Mouse (Mus musculus) hindbrain, embryonic 13.5 days (tissue): ENCODE data around the gene Camta1. TPM values are rescaled to one million over a fixed set of nuclear protein-coding genes. Genes with fewer than 3 reads are reported as not detected.
A peak's percentile ranks its signal among the peaks of the same experiment; 100 is the strongest.

Source experiments
- ATAC-seq: fragments of 200-750 bp; cut with Nextera tagmentation; 2 replicates; pipeline ENCODE4 v1.8.0; 2017; ENCODE audit warnings: moderate TSS enrichment; ENCODE audit not compliant: low FRiP score
- H3K27ac ChIP-seq: fragments of 300-500 bp; sonication (generic); 2 replicates; pipeline ENCODE4 v1.5.1; 2015; ENCODE audit warnings: inconsistent platforms, mild to moderate bottlenecking, moderate library complexity
- H3K27me3 ChIP-seq: fragments of 300-500 bp; sonication (generic); 2 replicates; pipeline ENCODE4 v1.6.1; 2015; ENCODE audit warnings: mild to moderate bottlenecking, inconsistent platforms
- H3K36me3 ChIP-seq: fragments of 300-500 bp; sonication (generic); 2 replicates; pipeline ENCODE4 v1.6.1; 2015; ENCODE audit warnings: mild to moderate bottlenecking, inconsistent platforms
- H3K4me1 ChIP-seq: fragments of 300-500 bp; sonication (generic); replicated peaks from 2 replicates; pipeline ENCODE4 v1.6.1; 2015; ENCODE audit warnings: inconsistent platforms
- H3K4me2 ChIP-seq: fragments of 300-500 bp; sonication (generic); 2 replicates; pipeline ENCODE4 v1.6.1; 2015; ENCODE audit warnings: inconsistent platforms, mild to moderate bottlenecking, moderate library complexity
- H3K4me3 ChIP-seq: fragments of 300-500 bp; sonication (generic); 2 replicates; pipeline ENCODE4 v1.5.1; 2015; ENCODE audit warnings: mild to moderate bottlenecking, inconsistent platforms
- H3K9ac ChIP-seq: fragments of 300-500 bp; sonication (generic); 2 replicates; pipeline ENCODE4 v1.6.1; 2015; ENCODE audit warnings: mild to moderate bottlenecking, inconsistent platforms
- H3K9me3 ChIP-seq: fragments of 300-500 bp; sonication (generic); 2 replicates; pipeline ENCODE4 v1.6.1; 2016; ENCODE audit warnings: inconsistent platforms
- WGBS: fragments of 180-500 bp; shearing (Covaris S2); methylation state at CpG from one replicate; pipeline ENCODE4 v1.1.7; 2015; 5-methylcytosine and 5-hydroxymethylcytosine counted together
- polyA plus RNA-seq: library from polyadenylated mRNA; unstranded; fragments of >200 nt; fragmentation: Nextera tagmentation; extraction: Ambion mirVana; gene quantifications from 2 replicates; pipeline ENCODE4 v1.2.1, GENCODE M21; 2015

Gene Camta1
- polyA plus RNA-seq, 1 experiment from 2014 or later = 159 TPM

- H3K9ac ChIP-seq = no peak overlapping the region
- H3K4me2 ChIP-seq = no peak overlapping the region
- H3K4me3 ChIP-seq = no peak overlapping the region
- H3K4me1 ChIP-seq = peaks cover 39% of the 10 kb centered on the region
- ATAC-seq = no peak
- H3K27ac ChIP-seq = peak overlapping the region; percentile 67
- 60% methylated on average over 5 of the region's 5 CpGs for WGBS
- H3K9me3 ChIP-seq = no peaks in the 10 kb centered on the region
- H3K36me3 ChIP-seq = no peaks in the 10 kb centered on the region
- no peaks in the 10 kb centered on the region for H3K27me3 ChIP-seq
These were observed 91.0 kb downstream of the Camta1 start for GRCm38 (mm10) chr4:151770697-151771096.

- no peak for ATAC-seq
- H3K36me3 ChIP-seq = no peaks in the 10 kb centered on the region
- no peaks in the 10 kb centered on the region for H3K9me3 ChIP-seq
- no peak overlapping the region for H3K4me3 ChIP-seq
- H3K4me2 ChIP-seq = no peak overlapping the region
- peaks cover 48% of the 10 kb centered on the region for H3K4me1 ChIP-seq
- no peak overlapping the region for H3K27ac ChIP-seq
- H3K9ac ChIP-seq = no peak overlapping the region
- WGBS = 81% methylated on average over 4 of the region's 4 CpGs
- H3K27me3 ChIP-seq = no peaks in the 10 kb centered on the region
These were observed 93.9 kb downstream of the Camta1 start for GRCm38 (mm10) chr4:151767786-151768185.

- no peak for ATAC-seq
- peaks cover 50% of the 10 kb centered on the region for H3K4me1 ChIP-seq
- no peak overlapping the region for H3K4me2 ChIP-seq
- no peak overlapping the region for H3K27ac ChIP-seq
- no peak overlapping the region for H3K4me3 ChIP-seq
- H3K9me3 ChIP-seq = no peaks in the 10 kb centered on the region
- no peaks in the 10 kb centered on the region for H3K27me3 ChIP-seq
- 92% methylated on average over 8 of the region's 8 CpGs for WGBS
- H3K9ac ChIP-seq = no peak overlapping the region
- H3K36me3 ChIP-seq = no peaks in the 10 kb centered on the region
These were observed 94.3 kb downstream of the Camta1 start for GRCm38 (mm10) chr4:151767361-151767760.

- Histone ChIP-seq H3K27ac (peak overlapping the region; percentile 31), H3K36me3 (no peaks in the 10 kb centered on the region), H3K4me1 (peaks cover 46% of the 10 kb centered on the region), H3K4me2 (no peak overlapping the region), H3K9ac (no peak overlapping the region), H3K27me3 (no peaks in the 10 kb centered on the region), H3K4me3 (no peak overlapping the region), H3K9me3 (no peaks in the 10 kb centered on the region)
- WGBS = 39% methylated on average over 4 of the region's 4 CpGs
- ATAC-seq = peak; percentile 47; the same call in 1 of the 2 replicates
These were observed 96.3 kb downstream of the Camta1 start for GRCm38 (mm10) chr4:151765376-151765775.

- H3K27me3 ChIP-seq = no peaks in the 10 kb centered on the region
- no peaks in the 10 kb centered on the region for H3K9me3 ChIP-seq
- ATAC-seq = no peak
- H3K4me1 ChIP-seq = peaks cover 40% of the 10 kb centered on the region
- H3K4me2 ChIP-seq = no peak overlapping the region
- H3K36me3 ChIP-seq = no peaks in the 10 kb centered on the region
- H3K4me3 ChIP-seq = no peak overlapping the region
- H3K27ac ChIP-seq = no peak overlapping the region
- no peak overlapping the region for H3K9ac ChIP-seq
- 48% methylated on average over 6 of the region's 6 CpGs for WGBS
These were observed 97.7 kb downstream of the Camta1 start for GRCm38 (mm10) chr4:151763928-151764327.

- Histone ChIP-seq H3K4me3 (no peak overlapping the region), H3K27ac (no peak overlapping the region), H3K9ac (no peak overlapping the region), H3K27me3 (no peaks in the 10 kb centered on the region), H3K36me3 (no peaks in the 10 kb centered on the region), H3K4me1 (peaks cover 50% of the 10 kb centered on the region), H3K4me2 (no peak overlapping the region), H3K9me3 (no peaks in the 10 kb centered on the region)
- WGBS = 70% methylated on average over 2 of the region's 2 CpGs
- ATAC-seq = no peak
These were observed 102.6 kb downstream of the Camta1 start for GRCm38 (mm10) chr4:151759095-151759494.

GRCm38 (mm10) chr4:151758337-151758736 lies 103.3 kb downstream of the Camta1 start:
- 93% methylated on average over 13 of the region's 13 CpGs for WGBS

GRCm38 (mm10) chr4:151757261-151757660 lies 104.4 kb downstream of the Camta1 start:
- Histone ChIP-seq H3K36me3 (no peaks in the 10 kb centered on the region), H3K4me2 (no peak overlapping the region), H3K9me3 (no peaks in the 10 kb centered on the region), H3K27me3 (no peaks in the 10 kb centered on the region), H3K9ac (no peak overlapping the region), H3K4me3 (no peak overlapping the region), H3K4me1 (peaks cover 63% of the 10 kb centered on the region), H3K27ac (no peak overlapping the region)
- WGBS = 100% methylated on average over 3 of the region's 3 CpGs
- no peak for ATAC-seq

More at GRCm38 (mm10) chr4:151758337-151758736, 103.3 kb downstream of the Camta1 start:
- Histone ChIP-seq H3K4me2 (no peak overlapping the region), H3K4me1 (peaks cover 54% of the 10 kb centered on the region), H3K9me3 (no peaks in the 10 kb centered on the region), H3K9ac (no peak overlapping the region), H3K36me3 (no peaks in the 10 kb centered on the region), H3K4me3 (no peak overlapping the region), H3K27me3 (no peaks in the 10 kb centered on the region), H3K27ac (0 out of 2 replicates have a peak overlapping the region, but pooled peaks have one; percentile 35)
- ATAC-seq = no peak

- Histone ChIP-seq H3K9ac (no peak overlapping the region), H3K4me1 (peaks cover 68% of the 10 kb centered on the region), H3K9me3 (no peaks in the 10 kb centered on the region), H3K36me3 (no peaks in the 10 kb centered on the region), H3K4me3 (no peak overlapping the region), H3K4me2 (no peak overlapping the region), H3K27ac (no peak overlapping the region), H3K27me3 (no peaks in the 10 kb centered on the region)
- 72% methylated on average over 10 of the region's 10 CpGs for WGBS
- ATAC-seq = no peak
These were observed 105.3 kb downstream of the Camta1 start for GRCm38 (mm10) chr4:151756400-151756799.

- H3K27ac ChIP-seq = peak overlapping the region; percentile 2; the same call in 1 of the 2 replicates
- no peaks in the 10 kb centered on the region for H3K27me3 ChIP-seq
- no peaks in the 10 kb centered on the region for H3K9me3 ChIP-seq
- H3K9ac ChIP-seq = no peak overlapping the region
- no peak for ATAC-seq
- no peak overlapping the region for H3K4me2 ChIP-seq
- H3K36me3 ChIP-seq = no peaks in the 10 kb centered on the region
- peaks cover 60% of the 10 kb centered on the region for H3K4me1 ChIP-seq
- 83% methylated on average over 10 of the region's 10 CpGs for WGBS
- no peak overlapping the region for H3K4me3 ChIP-seq
These were observed 108.4 kb downstream of the Camta1 start for GRCm38 (mm10) chr4:151753231-151753630.

- WGBS = 62% methylated on average over 7 of the region's 7 CpGs
- H3K4me2 ChIP-seq = no peak overlapping the region
- no peak overlapping the region for H3K9ac ChIP-seq
- H3K4me1 ChIP-seq = peaks cover 55% of the 10 kb centered on the region
- no peaks in the 10 kb centered on the region for H3K36me3 ChIP-seq
- H3K9me3 ChIP-seq = no peaks in the 10 kb centered on the region
- no peak for ATAC-seq
- H3K27me3 ChIP-seq = no peaks in the 10 kb centered on the region
- H3K4me3 ChIP-seq = no peak overlapping the region
- H3K27ac ChIP-seq = peak overlapping the region; percentile 14
These were observed 109.1 kb downstream of the Camta1 start for GRCm38 (mm10) chr4:151752551-151752950.

GRCm38 (mm10) chr4:151751270-151751945 lies 110.3 kb downstream of the Camta1 start:
- no peak overlapping the region for H3K9ac ChIP-seq
- no peak for ATAC-seq
- WGBS = 86% methylated on average over 15 of the region's 15 CpGs
- no peak overlapping the region; the same call in 1 of the 2 replicates for H3K27ac ChIP-seq
- no peak overlapping the region for H3K4me2 ChIP-seq
- H3K27me3 ChIP-seq = no peaks in the 10 kb centered on the region
- no peaks in the 10 kb centered on the region for H3K36me3 ChIP-seq
- no peak overlapping the region for H3K4me3 ChIP-seq
- H3K4me1 ChIP-seq = peaks cover 56% of the 10 kb centered on the region
- H3K9me3 ChIP-seq = no peaks in the 10 kb centered on the region

GRCm38 (mm10) chr4:151747723-151748122 lies 114.0 kb downstream of the Camta1 start:
- no peaks in the 10 kb centered on the region for H3K36me3 ChIP-seq
- no peaks in the 10 kb centered on the region for H3K9me3 ChIP-seq
- H3K4me3 ChIP-seq = no peak overlapping the region
- no peak overlapping the region for H3K9ac ChIP-seq
- peaks cover 28% of the 10 kb centered on the region for H3K4me1 ChIP-seq
- H3K27ac ChIP-seq = no peak overlapping the region
- ATAC-seq = no peak
- H3K27me3 ChIP-seq = no peaks in the 10 kb centered on the region
- WGBS = 83% methylated on average over 6 of the region's 6 CpGs
- no peak overlapping the region for H3K4me2 ChIP-seq
